In the genomic region with DNA sequence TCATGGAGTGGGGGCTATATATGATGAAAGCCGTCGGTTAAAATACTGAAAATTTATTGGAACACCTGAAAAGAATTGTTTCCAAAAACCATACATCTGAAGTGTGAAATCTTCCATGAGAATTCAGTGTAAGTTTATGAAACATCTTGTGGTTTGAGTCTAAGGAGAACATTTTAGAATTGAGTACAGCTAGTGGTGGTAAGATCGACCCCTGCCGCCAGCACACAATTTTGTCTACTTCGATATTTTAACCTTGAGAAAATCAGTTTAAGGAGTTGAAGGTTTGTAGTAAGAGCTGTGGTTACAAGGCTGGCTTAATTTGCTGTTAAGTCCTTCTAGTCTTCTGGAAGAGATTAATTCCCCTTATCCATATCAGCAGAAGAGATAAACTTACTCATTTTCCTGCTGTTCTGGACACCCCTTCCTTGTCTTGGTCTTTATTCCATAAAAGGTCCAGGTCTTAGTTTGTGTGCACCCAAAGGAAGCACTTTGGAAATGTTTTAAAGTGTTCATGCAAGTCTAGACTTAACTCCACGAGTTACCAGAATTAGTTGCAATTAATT, we compare ENCODE assay signal across 8 mouse cellular contexts. TPM values are rescaled to one million over a fixed set of nuclear protein-coding genes. Genes with fewer than 3 reads are reported as not detected.
DNase-seq lines count a peak whose midpoint lies in the region; ATAC-seq and TF ChIP-seq lines count a peak whose summit lies in the region.

No protein-coding gene starts in this region.

- DNase-seq in kidney, postnatal 10 days, result no peak
- DNase-seq in Muller cell, postnatal 12 days (ENCODE audit: inconsistent ontology term), result peak; percentile 22
- peak; percentile 8 for DNase-seq in forebrain, postnatal 0 days
- DNase-seq in adrenal gland, adult 18-20 months (ENCODE audit: low spot score in 2 of 2), result no peak
- no peak for DNase-seq in left cerebral cortex, postnatal 25 days (ENCODE audit: low spot score in 2 of 2)
- DNase-seq in kidney, adult 11 months, result no peak

- H3K4me1 ChIP-seq in kidney, embryonic 15.5 days, result peaks cover 10% of the 10 kb centered on the region
- H3K4me1 ChIP-seq in forebrain, postnatal 0 days (ENCODE audit: insufficient read depth), result peaks cover 8% of the 10 kb centered on the region; the same call in 1 of the 2 replicates
- H3K4me1 ChIP-seq in midbrain, embryonic 12.5 days, result peaks cover 17% of the 10 kb centered on the region

- peak overlapping the region; percentile 87 for H3K4me3 ChIP-seq in kidney, embryonic 15.5 days (replicated peaks)
- peak overlapping the region; percentile 97 for H3K4me3 ChIP-seq in forebrain, postnatal 0 days (ENCODE audit: low read depth, low read length)
- peak overlapping the region; percentile 95 for H3K4me3 ChIP-seq in midbrain, embryonic 12.5 days

- H3K9me3 ChIP-seq in kidney, embryonic 15.5 days (replicated peaks), result no peaks in the 10 kb centered on the region
- H3K9me3 ChIP-seq in forebrain, postnatal 0 days (ENCODE audit: low read length), result no peaks in the 10 kb centered on the region
- no peaks in the 10 kb centered on the region for H3K9me3 ChIP-seq in midbrain, embryonic 12.5 days

- intact Hi-C loops in left cerebral cortex, postnatal 25 days (cut with DNase I), result loop anchor here (2.0 to 10.0 kb wide), 2 partner anchors 114 to 344 kb away; no protein-coding TSS in a partner anchor

- H3K9ac ChIP-seq in kidney, embryonic 15.5 days, result peak overlapping the region; percentile 99
- peak overlapping the region; percentile 98 for H3K9ac ChIP-seq in forebrain, postnatal 0 days
- H3K9ac ChIP-seq in midbrain, embryonic 12.5 days (replicated peaks), result peak overlapping the region; percentile 97

- 2% methylated on average over 6 of the region's 6 CpGs for WGBS in kidney, embryonic 15.5 days
- WGBS in forebrain, postnatal 0 days, result 2% methylated on average over 6 of the region's 6 CpGs
- 7% methylated on average over 6 of the region's 6 CpGs for WGBS in midbrain, embryonic 12.5 days

- peak overlapping the region; percentile 100 for H3K27ac ChIP-seq in kidney, embryonic 15.5 days
- H3K27ac ChIP-seq in forebrain, postnatal 0 days (ENCODE audit: low read depth, low read length), result no peak overlapping the region
- peak overlapping the region; percentile 99; the same call in 1 of the 2 replicates for H3K27ac ChIP-seq in midbrain, embryonic 12.5 days (replicated peaks)

- H3K36me3 ChIP-seq in kidney, embryonic 15.5 days, result no peaks in the 10 kb centered on the region
- H3K36me3 ChIP-seq in forebrain, postnatal 0 days (ENCODE audit: insufficient read depth), result no peaks in the 10 kb centered on the region
- no peaks in the 10 kb centered on the region for H3K36me3 ChIP-seq in midbrain, embryonic 12.5 days

- ATAC-seq in kidney, embryonic 15.5 days (replicated peaks; ENCODE audit: low FRiP score), result no peak
- no peak for ATAC-seq in forebrain, postnatal 0 days
- no peak for ATAC-seq in midbrain, embryonic 12.5 days (ENCODE audit: low FRiP score, low read depth)

- H3K4me2 ChIP-seq in kidney, embryonic 15.5 days, result peak overlapping the region; percentile 69
- H3K4me2 ChIP-seq in forebrain, postnatal 0 days (ENCODE audit: low read depth), result peak overlapping the region; percentile 73
- peak overlapping the region; percentile 76 for H3K4me2 ChIP-seq in midbrain, embryonic 12.5 days (replicated peaks)

- peak; percentile 23; the same call in 1 of the 2 replicates for TF ChIP-seq CTCF in forebrain, postnatal 0 days (IDR thresholded peaks at IDR 0.05; ENCODE audit: low read depth)

- H3K27me3 ChIP-seq in kidney, embryonic 15.5 days, result no peaks in the 10 kb centered on the region
- H3K27me3 ChIP-seq in forebrain, postnatal 0 days (ENCODE audit: insufficient read depth, low read length), result no peaks in the 10 kb centered on the region
- H3K27me3 ChIP-seq in midbrain, embryonic 12.5 days, result no peaks in the 10 kb centered on the region

RNA-seq across cellular contexts. Expression of gene Hif1a, which starts 7.9 kb away (rescaled TPM):
- polyA plus RNA-seq in kidney, embryonic 15.5 days (2015; fragmentation: Nextera tagmentation; extraction: Ambion mirVana), result 76.4 and 83.3 TPM in 2 replicates
- 101 and 118 TPM in 2 replicates for total RNA-seq in forebrain, postnatal 0 days (2014; rRNA removed)
- polyA plus RNA-seq in forebrain, postnatal 0 days (2015; fragmentation: Nextera tagmentation; extraction: Ambion mirVana), result 48.5 and 56.6 TPM in 2 replicates
- 130 and 134 TPM in 2 replicates for polyA plus RNA-seq in midbrain, embryonic 12.5 days (2016; fragmentation: Nextera tagmentation; extraction: Ambion mirVana)
- total RNA-seq in adrenal gland, adult 18-20 months (2021), result 10 to 100 TPM; 52.9 to 66.1 TPM
- 10 to 100 TPM; 56.7 to 58.9 TPM for total RNA-seq in left cerebral cortex, postnatal 25 days (2021)

RNA-seq across cellular contexts. Expression of gene Gm49321, which starts 28.4 kb away (rescaled TPM):
- polyA plus RNA-seq in kidney, embryonic 15.5 days (2015; fragmentation: Nextera tagmentation; extraction: Ambion mirVana), result 10.5 and 12.3 TPM in 2 replicates
- total RNA-seq in forebrain, postnatal 0 days (2014; rRNA removed), result not detected in 2 replicates
- 10.0 and 15.7 TPM in 2 replicates for polyA plus RNA-seq in forebrain, postnatal 0 days (2015; fragmentation: Nextera tagmentation; extraction: Ambion mirVana)
- polyA plus RNA-seq in midbrain, embryonic 12.5 days (2016; fragmentation: Nextera tagmentation; extraction: Ambion mirVana), result 18.3 and 18.5 TPM in 2 replicates
- 1 to 10 TPM; 6.5 to 9.2 TPM for total RNA-seq in adrenal gland, adult 18-20 months (2021)
- total RNA-seq in left cerebral cortex, postnatal 25 days (2021), result 10 to 100 TPM; 11.8 to 16.9 TPM

RNA-seq across cellular contexts. Expression of gene Snapc1, which starts 55.2 kb away (rescaled TPM):
- polyA plus RNA-seq in kidney, embryonic 15.5 days (2015; fragmentation: Nextera tagmentation; extraction: Ambion mirVana), result 19.8 and 20.2 TPM in 2 replicates
- total RNA-seq in forebrain, postnatal 0 days (2014; rRNA removed), result 18.1 and 21.9 TPM in 2 replicates
- 15.2 and 17.9 TPM in 2 replicates for polyA plus RNA-seq in forebrain, postnatal 0 days (2015; fragmentation: Nextera tagmentation; extraction: Ambion mirVana)
- polyA plus RNA-seq in midbrain, embryonic 12.5 days (2016; fragmentation: Nextera tagmentation; extraction: Ambion mirVana), result 23.6 and 31.9 TPM in 2 replicates
- 10 to 100 TPM; 22.6 to 25.0 TPM for total RNA-seq in adrenal gland, adult 18-20 months (2021)
- total RNA-seq in left cerebral cortex, postnatal 25 days (2021), result 10 to 100 TPM; 40.6 to 43.2 TPM

Comparison
In these comparisons a context has a peak if more than half of its experiments do, and no peak if none do; other contexts are left out.
1. DNase-seq: peak in Muller cell, postnatal 12 days (single experiment) and forebrain, postnatal 0 days (single experiment); none in kidney, postnatal 10 days (single experiment), adrenal gland, adult 18-20 months (0 of 2), left cerebral cortex, postnatal 25 days (0 of 2) and kidney, adult 11 months (single experiment).
2. Peak in every context shown above with its lines, with median percentiles within 50 percentile points of each other: H3K4me2 ChIP-seq, H3K4me3 ChIP-seq and H3K9ac ChIP-seq.